Mouse (Mus musculus): Measurements from ENCODE around the gene Slc15a4.

GRCm38 (mm10) chr5:127561086-127561485 lies 71.6 kb downstream of the Slc15a4 start:
- TF ChIP-seq CTCF (IDR thresholded peaks at IDR 0.05; ENCODE audit: low read depth), result no peak
- no peak for TF ChIP-seq EP300 (IDR thresholded peaks at IDR 0.05; ENCODE audit: low read depth)

All from liver, postnatal 0 days (tissue).